Mouse (Mus musculus) brain, embryonic 14.5 days (tissue): ENCODE measurements at regions not wholly inside any gene's neighbourhood (a gene's known extent, or its start where the extent isn't known, plus 50 kb on each side); places are given as distances from the start of the nearest gene placed in this dataset.

ENCODE experiments used
- CTCF ChIP-seq: fragments of 200-500 bp; IDR thresholded peaks from 2 replicates; pipeline ENCODE4 v1.5.1; 2012; ENCODE audit warnings: inconsistent platforms, mild to moderate bottlenecking, moderate library complexity, borderline replicate concordance; ENCODE audit not compliant: insufficient read depth, insufficient read length; ENCODE audit errors: extremely low read depth
- POLR2A ChIP-seq: fragments of 200-500 bp; IDR thresholded peaks from 2 replicates; pipeline ENCODE4 v1.6.1; 2012; ENCODE audit warnings: mild to moderate bottlenecking, inconsistent platforms, borderline replicate concordance; ENCODE audit not compliant: poor library complexity, insufficient read depth, insufficient read length, severe bottlenecking; ENCODE audit errors: extremely low read depth

GRCm38 (mm10) chr14:98864001-98864400 is 130.1 kb downstream of the Rpl36a-ps1 start:
- TF ChIP-seq POLR2A (no peak), CTCF (no peak)
